Mouse (Mus musculus): ENCODE results near the gene Nos1ap.

- TF ChIP-seq POLR2A (IDR thresholded peaks at IDR 0.05; ENCODE audit: low read depth, low read length) (no peak), CTCF (IDR thresholded peaks at IDR 0.05; ENCODE audit: borderline replicate concordance, insufficient read depth, low read length) (no peak)
Measured at GRCm38 (mm10) chr1:170489936-170490335, 99.7 kb downstream of the Nos1ap start.

Data from embryonic fibroblast, embryonic 13.5 days (primary cell).